Mouse (Mus musculus) WW6 (cell line): ENCODE data around the gene Tnfrsf21.

Experiments
- DNase-seq: peaks from one replicate; pipeline ENCODE4 v3.0.0-alpha.2; 2013; ENCODE audit warnings: low read depth, low spot score

Gene Tnfrsf21

DNA sequence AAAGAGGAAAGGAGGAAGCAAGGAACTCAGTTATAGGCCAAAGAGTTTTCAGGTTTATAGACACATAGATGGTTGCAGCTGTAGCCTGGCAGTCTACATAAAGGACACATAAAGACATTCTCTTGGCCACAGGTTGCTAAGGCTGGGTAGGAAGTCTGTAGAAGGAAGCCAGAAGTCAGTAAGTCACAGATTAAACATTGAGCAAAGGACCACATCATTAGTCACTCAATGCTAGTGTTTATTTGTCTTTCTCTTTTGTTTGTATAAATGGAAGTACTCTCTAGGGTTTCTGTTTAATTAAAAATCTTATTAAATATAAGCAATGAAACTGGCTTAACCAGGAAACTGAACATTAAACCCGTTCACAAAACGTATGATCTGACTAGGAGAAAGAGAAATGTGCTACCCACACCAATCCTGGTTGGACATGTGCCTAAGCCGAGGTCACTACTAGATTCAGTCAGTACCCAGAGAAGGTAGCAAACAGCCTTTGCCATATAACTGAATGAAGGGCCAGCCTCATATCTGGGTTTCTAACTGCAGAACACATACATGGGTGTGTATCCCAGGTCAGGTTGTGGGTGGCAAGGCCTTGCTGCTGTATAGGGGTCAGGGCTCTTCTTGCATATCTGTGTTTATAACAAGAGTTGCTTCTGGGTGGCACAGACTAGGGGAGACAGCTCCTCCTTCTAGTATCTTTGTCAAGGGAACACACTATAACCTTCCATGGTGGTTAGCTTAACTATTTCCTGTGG lies 113.9 kb downstream of the Tnfrsf21 start:
- no peak for DNase-seq

DNA sequence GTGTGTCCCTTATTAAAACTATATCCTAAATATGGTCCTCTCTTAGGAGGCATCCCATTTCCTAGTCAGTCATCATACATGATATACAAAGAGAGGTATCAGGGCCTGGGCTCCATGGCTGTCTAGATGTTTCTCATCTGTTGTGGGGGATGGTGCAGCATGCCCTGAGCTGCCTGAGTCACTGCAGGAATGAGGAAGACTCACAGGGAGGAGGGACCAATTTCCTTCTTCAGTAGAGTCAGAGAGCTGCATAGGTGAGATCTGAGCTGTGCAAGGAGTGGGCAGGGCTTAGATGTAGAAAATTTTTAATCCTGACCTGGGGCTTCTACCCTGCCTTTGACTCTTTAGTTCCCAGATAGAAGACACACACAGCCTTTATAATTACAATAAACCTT lies 114.5 kb downstream of the Tnfrsf21 start:
- DNase-seq: no peak

DNA sequence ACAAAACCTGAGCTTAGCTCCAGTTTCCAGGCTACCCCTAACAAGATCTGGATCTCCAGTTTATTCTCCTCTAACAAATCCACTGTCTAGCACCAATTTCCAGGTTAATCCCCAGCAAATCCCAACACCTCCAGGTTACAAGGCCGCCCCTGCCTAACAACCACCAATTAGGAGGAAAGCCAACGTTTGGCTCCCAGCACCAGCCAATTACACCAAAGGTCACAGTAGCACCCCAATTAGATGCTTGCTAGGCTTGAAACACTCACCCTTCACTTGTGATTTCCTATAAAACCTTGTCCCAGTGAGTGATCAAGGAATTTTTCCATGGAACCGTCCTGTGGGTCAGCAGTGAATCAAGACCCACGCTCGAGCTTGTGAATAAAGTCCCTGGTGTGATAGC lies 116.1 kb downstream of the Tnfrsf21 start:
- no peak for DNase-seq

DNA sequence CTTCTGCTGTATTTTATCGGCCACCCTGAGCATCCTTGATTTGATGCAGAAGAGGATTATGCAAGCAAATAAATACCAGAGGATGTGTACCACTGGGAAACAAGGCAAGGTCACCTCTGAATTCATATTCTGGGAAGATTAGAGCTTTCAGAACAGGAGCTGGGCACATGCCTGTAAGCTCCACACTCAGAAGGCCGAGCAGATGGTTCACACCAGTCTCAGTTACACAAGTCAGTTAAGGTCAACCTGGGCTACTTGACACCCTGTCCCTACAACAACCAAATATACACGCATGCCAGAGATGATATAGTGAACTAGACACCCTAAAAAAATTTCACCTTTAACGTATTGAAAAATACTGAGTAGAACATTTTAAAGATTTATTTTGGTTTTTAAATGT lies 116.8 kb downstream of the Tnfrsf21 start:
- DNase-seq: no peak

DNA sequence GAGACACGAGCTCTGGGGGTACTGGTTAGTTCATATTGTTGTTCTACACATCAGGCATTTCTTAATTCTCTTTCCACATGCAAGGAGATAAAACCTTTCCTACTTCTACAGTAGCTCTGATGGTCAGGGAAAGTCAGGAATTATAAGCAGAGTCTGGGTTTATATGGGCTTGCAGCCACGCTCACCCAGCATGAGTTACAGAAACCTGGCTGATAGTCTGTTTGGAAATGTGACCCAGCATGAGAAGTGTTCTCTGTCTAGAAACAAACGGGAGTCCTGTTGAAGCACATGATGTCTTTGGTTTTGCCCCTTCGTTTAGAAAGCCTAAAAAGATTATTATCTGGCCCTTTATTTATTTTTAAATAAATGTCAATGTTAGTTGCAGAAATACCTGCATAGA lies 118.6 kb downstream of the Tnfrsf21 start:
- no peak for DNase-seq

DNA sequence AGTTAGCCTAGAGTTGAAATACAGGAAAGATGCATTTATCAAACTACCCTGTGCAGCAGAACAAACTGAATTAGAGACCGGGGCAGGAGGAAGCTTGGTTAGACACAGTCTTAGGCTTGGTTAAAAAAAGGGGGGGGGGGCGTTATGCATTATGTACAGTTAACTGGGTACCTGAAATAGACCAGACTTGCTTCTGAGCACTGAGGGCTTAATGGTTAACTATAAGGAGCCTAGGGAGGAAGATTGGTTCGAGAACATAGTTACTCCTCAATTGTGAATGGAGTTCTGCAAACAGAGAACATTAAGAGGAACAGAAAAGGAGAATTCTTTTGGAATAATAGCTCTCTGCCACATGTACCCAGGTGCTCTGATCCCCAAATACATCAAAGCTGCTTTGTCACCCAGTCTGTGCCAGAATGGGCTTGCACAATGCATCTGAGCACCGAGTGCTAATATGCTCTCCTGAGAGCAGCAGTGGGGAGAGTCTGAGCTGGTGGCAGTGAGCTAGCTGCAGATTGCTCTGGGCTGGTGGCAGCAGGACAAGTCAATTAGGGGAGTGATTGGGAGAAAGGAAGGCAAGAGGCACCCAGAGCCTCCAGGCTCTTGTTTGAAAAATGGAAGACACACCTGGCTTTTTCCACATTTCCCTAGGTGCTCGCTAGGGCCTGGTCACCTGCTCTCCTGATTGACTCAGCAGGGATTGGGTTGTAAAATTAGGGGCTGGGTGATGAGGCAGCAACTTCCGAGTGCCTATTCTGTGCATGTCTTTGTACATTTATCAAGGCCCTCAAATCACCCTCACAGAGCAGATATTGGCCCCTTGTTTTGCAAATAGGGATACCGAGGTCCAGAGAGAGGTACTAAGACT lies 119.3 kb downstream of the Tnfrsf21 start:
- DNase-seq: no peak

DNA sequence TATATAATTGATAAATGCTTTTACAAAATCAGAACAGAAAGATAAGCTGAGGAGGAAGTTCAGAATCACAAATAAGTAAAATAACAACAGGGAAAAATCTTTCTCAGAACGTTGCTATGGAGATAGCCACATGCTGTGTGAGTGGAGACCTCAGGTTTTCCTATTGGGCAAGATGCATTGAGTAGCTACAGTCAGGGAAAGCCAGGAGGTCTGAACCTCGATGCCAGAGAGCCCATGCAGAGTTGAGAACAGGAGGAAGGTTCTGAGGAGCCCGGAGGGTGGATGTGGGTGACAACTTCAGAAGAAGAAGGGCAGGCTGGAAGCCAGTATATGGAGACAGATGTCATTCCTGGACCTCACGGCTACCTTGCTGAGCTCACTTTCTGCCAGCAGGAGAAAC lies 120.4 kb downstream of the Tnfrsf21 start:
- DNase-seq: no peak

DNA sequence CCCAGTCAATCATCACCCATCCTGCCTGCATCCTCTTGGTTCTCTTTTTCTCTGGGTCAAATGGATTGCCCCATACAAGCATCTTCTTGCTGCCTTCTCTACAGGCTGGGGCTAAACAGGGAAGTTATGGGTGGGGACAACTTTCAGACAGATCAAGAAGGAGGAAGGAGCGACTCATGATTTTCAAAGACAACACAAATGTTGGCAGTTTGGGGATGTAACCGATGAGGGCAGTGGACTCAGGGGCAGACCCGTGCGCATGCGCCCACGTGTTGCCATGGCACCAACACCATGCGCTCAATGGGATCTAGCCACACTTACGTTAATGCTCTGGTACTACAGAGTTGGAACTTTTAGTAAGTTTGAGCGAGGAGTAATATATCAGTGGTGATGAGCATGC lies 121.5 kb downstream of the Tnfrsf21 start:
- DNase-seq: no peak

DNA sequence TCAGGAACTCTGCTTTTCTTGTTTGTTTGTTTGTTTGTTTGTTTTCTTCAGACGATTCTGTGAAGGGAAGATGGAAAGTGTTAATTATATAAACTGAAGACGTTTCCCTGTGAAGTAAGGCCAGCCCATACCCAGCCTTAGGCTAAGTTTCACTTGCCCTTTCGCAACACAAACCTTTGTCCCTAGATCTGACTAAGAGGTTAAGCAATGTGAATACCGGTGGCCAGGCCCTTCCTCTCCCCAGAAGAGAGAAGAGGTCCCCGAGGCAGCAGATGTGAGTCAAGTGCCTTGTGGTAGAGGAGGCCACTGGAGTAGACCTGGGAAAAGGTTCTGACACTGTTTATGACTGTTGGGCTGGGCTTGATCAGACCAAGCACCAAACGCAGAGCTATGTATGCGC lies 122.0 kb downstream of the Tnfrsf21 start:
- DNase-seq: no peak
